Mouse (Mus musculus) lung, postnatal 10 days (tissue): ENCODE measurements around the gene Cbx4.

ENCODE experiments used
- DNase-seq: peaks from one replicate; pipeline ENCODE4 v3.0.0; 2021

The Cbx4 gene

DNA sequence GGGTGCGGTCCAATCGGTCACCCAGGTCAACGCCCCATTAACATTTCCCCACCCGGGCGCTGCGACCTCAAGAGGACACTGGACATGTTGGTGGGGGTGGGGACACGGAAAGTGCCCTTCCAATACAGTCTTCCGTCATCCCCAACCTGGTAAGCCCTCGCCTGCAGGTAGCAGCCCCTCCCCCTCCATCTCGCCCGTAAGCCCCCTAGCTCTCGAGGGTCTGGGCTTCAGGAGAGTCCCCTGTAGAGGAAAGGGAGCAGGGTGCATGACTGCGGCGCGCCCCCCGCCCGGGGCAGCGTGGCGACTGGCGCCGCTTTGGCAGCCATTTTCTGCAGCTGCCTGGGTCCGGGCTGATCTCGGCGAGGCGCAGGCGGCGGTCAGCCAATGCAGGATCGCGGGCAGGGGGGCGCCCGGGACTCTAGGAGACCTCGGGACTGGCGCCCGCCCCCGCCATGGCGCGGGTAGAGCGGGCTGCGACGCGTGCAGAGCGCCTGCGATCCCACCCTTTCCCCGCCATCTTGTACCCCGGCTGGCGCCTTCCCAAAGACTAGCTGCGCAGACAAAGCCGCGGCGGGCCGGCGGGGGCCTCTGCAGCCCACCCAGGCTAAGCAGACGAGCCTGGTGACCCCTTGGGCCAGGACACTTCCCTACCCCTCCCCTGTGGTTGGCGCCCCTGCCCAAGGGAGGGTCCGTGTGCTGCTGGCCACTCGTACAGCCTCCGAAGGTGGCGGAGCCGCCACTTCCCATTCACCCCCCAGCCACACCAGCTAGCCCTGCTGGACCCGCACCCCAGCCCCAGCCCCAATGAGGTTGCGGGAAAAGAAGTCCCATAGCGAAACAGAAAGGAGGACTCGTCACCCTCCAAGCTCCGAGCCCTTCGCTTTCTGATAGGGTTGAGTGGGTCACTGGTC, 29.5 kb downstream of the Cbx4 start:
- DNase-seq = peak; percentile 73

DNA sequence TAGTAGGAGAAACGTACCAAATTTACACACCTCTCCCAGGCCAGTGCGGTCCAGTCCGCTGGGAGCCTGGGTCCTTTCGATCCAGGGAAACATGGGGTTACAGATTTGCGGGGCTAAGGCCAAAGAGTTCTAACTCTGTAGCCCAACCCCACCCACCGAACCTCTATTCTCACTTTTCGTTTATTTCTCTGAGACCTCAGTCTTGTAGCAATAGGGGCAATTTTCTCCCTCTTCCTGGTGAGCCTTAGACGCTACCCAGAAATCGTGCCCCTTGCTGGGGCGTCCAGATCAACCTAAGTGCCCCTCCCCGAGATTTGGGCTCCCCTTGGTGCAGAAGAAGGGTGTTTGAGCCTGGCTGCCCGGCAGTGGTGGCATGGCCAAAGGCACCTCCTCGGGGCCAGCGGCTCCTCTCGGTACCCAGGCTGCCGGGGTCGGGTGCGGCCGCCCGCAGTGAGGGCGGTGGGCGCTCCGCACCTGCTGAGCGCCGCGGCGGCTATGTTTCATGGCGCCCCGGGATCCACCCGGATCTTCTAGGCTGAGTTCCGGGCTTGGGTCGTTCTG, 30.4 kb downstream of the Cbx4 start:
- no peak for DNase-seq

DNA sequence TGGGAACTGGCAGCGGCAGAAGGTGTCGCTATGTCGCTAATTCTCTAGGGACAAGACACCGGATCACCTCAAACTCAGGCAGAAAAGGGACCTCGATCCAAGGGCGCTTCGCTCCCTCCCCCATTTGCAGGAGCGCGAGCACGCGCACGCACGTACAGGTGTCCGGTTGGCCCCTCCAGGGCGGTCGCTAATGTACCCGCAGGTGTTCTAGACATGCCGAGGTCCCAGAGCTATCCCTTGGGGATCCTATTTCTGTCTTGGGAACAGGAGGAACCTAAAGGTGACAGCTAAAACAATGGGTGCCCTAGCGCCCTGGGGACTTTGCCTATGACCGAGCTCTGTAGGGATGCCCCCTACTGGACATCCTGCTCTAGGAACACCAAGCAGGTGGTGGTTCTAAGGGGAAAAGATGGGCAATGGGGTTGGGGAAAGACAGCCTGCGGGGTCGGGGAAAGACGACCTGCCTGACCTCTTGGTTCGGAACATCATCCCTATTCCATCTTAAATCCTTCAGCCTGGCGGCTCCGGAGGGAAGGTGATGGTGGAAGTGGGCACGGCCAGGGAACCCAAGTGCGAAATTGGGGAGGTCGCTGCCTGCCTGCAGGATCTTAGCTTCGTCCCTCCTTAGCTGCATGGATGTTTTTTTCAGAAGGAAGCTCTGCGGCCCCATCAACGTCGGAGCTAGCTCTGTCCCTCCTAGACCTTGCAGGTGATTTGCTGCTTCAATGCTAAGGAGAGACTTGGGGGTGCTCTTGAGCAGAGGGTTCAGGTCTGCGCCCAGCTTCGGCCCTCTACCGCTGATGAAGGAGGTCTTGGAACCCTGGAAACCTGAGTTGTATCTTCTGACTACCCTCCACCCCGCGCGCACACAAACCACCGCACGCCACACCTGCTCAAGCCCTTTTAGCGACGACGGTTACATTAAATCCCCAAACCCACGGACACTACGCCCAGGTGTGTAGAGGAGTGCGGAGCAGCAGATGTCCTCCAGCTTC, 31.4 kb downstream of the Cbx4 start:
- DNase-seq = peak; percentile 56

DNA sequence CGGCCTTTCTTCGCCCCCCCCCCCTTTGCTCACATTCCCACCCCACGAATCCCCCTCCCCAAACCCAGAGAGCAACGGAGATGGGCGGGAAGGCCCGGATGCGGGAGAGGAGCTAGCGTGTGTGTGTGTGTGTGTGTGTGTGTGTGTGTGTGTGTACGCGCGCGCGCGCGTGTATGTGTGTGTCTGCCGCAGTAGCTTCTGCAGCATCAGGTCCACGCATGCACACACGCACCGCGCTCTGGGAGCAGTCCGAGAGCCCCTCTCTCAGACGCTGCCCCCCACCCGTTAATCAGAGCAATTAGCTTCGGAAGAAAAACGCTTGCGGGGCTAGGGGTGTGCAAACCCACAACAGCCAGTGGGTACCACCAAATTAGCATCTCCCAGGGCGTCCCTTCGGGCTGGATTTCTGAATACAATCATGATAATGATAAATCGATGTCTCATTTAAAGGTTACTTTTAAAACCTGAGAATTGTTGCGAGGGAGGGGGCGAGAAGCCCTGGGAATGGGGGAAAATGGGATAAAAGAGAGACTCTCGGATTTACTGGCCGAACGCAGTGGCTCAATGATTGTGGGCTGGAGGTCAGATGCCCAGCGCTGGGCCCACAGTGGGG, 32.2 kb downstream of the Cbx4 start:
- no peak for DNase-seq

DNA sequence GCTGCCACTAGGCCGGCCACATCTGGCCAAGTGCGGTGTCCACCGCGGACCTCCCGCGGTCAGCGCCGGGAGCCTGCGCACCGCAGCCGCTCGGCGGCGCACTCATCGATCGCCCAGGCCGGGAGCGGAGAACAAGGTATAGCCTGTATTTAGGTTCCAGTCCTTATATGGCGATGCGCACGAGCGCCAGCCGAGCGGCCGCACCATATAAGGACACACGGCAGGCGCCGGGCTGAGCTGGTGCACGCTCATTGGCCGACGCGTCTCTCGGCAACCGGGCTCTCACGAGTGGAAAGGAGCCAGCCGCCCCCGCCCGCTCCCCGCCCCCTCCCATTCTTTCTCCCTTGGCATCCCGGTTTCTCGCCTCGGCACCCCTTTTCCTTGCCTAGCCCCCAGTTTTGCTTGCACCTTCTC, 32.8 kb downstream of the Cbx4 start:
- peak; percentile 76 for DNase-seq

DNA sequence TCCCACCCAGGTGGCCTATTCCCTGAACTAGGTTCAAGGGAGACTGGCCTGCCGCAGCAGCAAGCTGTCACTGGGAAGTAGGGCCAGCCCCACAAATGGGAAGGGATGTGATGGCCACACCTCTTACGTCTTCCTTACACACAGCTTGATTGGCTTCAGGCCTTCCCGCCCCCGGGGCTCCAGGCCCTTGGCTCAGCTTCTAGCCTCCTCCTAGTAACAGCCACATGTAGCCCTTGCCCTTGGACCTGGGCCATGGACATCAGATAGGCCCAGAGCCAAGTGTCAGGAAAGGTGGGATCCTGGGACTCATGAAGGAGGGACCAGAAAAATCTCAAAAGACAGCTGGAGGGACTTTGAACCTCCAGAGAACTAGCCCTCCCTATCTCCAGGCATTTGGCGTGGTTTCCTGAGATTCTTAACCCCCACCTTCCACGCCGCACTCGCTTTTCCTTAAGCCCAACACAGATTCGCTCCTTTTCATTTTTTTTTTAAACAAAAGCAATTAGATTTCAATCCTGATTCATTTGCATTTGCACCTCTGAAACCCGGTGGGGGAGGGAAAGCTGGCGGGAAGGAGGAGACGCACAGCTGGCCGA, 33.3 kb downstream of the Cbx4 start:
- DNase-seq = peak; percentile 64

DNA sequence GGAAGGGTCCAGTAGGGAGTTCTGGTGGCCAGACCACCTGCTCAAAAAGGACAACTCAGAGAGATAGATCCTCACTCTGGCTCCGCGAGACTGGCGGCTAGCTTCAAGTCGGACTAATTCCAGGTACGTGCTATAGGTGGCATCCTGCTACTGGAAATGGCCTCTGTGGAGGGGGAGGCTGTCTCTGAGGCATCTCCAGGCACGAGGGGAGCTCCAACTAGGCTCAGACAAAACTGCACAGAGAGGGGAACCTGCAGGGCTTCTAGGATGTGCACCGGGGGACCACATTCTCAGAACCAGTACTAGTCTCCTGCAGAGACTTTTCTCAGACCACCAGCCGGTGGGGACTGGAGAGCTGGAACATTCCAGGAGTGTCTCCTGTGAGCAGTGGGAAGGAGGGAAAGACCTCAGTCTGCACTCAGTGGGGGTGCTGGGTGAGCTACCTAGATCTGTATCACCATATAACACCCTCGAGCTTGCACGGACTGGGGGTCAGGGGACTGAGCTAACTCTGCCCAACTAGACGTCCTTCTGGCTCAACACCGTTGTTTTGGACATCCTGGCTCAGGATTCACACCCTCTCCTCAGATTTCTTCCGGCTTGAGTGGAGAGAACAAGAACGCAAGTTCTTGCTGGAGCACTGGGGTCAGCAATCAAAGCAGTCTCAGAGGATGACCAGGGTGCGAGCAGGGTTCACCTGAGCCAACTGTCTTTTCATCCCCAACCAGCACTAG, 33.9 kb downstream of the Cbx4 start:
- no peak for DNase-seq

DNA sequence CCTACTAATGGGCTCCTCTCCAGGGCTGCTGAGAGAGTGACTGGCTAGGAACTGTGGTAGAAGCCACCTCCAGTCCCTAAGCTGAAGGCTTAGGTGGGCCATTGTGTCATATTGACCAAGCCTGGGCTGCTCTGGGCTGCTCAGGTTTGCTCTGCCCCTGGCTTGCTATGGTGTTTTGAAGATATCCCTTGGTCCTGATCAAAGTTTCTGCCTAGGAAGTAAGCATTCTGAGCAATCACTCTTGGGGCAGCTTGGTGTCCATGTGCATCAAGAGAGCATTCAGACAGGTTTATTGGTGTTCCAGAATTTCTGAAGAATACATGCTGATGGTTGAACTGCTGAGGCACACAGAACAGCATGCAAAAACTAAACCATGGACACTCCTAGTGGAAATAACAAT, 34.6 kb downstream of the Cbx4 start:
- no peak for DNase-seq

DNA sequence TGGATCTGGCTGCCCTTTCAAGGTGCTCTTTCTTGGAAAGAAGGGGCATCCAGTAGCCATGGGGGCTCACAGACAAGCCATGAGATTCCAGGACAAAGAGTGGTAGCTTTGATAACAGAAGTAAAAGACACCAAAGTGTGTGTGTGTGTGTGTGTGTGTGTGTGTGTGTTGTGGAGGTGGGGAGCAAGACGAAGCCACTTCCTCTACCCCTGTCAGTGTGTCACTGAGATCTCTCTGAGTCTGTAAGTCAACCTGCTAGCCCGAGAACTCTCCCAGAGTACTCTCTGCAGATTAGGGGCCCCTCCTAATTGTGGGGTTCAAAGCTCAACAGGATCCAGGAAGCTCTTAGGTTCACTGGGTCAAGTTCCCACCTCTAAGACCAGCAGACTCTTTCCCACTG, 35.7 kb downstream of the Cbx4 start:
- no peak for DNase-seq

DNA sequence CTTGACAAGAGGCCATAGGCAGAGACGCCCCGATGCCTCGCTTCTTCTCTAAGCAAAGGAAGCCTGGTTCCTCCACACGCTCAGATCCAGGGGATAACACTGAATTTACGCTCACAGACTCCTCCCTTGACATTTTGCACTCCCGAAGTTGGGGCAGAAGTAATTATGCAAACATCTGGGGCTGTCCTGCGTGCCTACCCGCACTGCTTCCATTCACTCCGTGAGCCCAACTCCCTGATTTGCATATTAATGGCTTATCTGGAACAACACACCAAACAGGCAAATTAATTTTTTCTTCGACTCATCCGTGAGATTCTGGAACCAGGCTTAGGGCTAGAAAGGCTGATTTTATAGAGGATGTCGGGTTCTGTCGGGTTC, 37.9 kb downstream of the Cbx4 start:
- no peak for DNase-seq

DNA sequence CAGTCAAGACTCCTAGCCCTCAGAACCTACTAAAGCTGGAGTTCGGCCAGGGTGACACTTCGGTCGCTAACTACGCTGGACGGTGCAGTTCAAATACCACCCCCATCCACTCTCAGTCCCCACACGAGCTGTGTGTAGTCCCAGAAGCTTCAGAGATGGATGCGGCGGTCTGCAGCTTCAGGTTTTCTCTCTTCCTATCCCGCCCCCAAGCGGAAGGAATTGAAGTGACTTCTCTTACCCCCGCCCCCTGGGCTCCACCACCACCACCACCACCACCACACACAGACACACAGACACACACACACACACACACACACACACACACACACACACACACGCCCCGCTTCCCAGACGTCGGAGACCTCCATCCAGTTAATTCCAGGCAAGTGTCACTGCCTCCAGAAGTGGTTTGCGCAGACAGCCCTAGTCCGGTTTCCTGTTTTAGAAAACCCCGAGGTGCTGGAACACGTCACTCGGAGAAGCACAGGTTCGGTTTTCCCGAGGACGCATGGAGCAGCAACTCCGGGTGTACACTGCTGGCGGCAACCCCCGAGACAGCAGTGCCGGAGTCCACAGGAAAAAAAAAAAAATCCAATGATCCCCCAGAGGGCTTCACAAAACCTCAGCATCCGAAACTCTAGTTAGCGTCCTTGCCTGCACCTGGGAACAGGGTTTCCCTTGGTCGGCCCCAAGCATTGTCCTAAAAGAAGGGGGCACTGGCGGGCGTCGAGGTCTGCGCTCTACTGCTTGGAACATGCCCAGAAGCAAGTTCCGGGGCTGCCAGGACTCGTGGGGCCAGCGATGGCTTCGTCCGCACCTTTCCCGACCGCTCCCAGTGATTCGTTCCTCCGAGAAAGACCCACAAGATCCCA, 38.5 kb downstream of the Cbx4 start:
- peak; percentile 68 for DNase-seq

DNA sequence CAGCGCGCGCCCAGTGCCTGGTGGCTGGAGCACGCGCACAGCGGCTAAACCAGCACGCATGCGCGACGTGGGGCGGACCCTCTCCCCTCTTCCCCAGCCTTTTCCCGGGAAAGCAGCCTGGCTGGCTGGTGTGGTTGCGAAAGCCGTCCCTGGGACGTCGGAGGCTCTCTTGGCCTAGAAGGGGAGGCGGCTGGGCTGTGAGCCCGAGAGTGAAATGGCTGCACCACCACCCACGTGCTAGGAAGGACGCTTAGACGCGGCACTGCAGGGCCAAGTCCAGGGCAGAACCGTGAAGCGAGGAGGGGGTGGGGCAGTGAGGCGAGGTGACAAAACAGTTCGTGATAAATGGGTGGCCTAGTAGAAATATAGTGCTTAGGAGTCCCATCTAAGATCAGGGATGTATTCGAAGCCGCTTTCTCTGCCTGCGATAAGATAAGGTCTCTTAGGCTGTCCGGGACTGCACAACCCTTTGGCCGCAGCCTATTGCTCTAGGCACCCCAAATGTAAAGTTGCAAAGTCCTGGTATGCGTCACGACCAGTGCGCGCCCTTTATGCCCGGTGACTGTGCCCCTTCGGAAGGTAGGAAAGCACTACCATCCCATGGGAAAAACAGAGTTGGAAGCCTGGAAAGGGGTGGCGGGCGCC, 39.3 kb downstream of the Cbx4 start:
- DNase-seq = peak; percentile 85

DNA sequence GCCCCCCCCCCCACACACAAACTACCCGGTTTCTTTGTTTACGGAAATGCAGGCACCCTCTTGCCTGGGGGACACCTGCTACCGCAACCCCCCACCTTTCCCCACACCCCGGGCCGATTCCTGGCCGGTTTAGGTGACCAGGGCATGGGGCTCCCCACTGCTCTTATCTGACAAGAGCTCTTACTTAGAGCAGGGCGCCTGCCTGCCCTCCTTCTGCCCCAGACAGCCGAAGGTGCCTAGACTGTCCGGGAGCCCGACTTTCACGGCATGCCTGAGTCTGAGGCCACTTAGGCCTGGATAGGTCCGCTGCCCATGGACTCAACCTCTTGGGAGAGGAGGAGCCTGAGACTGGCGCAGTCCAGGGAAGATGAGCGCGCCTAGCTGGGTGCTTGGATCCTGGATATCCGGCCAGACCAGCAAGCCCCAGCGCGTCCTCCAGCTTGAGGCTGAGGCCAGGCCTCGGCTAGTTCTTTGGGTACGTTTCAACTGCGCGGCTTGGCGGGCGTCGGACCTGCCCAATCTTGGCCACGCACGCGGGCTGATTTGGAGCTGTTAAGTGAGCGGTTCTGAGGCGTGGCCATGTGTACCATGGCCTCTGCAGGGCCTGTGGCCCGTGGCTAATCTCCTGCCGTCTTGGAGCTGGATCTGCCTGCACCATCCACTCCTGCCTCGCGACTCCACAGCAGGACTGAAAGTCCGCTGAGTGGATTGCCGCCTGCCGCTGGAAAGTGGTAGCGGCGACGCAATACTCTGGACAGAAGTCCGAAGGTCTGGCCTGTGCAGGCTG, 41.3 kb downstream of the Cbx4 start:
- peak; percentile 70 for DNase-seq

DNA sequence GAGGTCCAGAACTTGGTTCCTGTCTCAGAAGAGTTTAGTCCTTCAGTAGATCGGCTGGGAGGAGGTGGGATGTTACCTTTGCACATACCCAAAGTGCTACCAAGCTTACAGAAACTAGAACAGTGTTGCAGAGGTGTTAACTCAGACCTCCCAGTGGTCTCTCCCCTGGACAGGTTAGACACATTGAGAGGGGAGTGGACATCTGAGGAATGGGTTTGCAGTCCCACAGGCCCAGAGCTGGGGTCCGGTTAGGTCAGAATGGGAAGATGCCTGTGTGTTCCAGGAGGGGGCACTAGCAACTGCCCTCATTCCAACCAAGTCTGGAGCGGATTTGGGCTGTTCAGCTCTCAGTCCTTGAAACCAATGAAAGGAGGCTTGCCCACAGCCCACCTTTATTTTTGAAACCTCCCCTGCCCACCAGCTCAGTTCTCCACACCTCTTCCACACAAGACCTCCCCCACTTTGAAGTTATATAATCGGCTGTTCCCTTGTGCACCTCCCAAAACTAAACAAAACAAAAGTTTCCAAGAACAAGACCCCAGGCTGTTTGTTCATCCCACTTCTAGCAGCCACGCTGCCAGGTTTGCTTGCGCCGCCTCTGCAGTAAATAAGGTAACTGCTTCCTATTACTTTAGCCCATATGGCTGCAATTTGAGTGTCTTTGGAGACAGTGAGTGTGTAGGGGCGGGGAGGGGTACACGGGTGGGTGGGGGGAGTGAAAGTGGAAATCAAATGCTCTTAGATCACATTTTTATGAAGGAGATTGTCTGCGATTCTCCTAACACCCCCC, 42.1 kb downstream of the Cbx4 start:
- peak; percentile 54 for DNase-seq

DNA sequence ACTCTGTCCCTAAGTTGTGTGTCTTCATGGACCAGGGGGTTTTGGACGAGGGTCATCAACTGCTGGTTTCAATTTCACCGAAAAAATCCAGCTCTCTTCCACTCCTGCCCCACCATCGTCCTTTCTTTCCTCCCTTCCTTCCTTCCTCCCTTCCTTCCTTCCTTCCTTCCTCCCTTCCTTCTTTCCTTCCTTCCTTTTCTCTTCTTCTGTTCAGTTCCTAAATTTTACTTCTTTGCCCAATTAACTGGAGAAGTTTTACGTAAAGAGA, 42.8 kb downstream of the Cbx4 start:
- DNase-seq = no peak

DNA sequence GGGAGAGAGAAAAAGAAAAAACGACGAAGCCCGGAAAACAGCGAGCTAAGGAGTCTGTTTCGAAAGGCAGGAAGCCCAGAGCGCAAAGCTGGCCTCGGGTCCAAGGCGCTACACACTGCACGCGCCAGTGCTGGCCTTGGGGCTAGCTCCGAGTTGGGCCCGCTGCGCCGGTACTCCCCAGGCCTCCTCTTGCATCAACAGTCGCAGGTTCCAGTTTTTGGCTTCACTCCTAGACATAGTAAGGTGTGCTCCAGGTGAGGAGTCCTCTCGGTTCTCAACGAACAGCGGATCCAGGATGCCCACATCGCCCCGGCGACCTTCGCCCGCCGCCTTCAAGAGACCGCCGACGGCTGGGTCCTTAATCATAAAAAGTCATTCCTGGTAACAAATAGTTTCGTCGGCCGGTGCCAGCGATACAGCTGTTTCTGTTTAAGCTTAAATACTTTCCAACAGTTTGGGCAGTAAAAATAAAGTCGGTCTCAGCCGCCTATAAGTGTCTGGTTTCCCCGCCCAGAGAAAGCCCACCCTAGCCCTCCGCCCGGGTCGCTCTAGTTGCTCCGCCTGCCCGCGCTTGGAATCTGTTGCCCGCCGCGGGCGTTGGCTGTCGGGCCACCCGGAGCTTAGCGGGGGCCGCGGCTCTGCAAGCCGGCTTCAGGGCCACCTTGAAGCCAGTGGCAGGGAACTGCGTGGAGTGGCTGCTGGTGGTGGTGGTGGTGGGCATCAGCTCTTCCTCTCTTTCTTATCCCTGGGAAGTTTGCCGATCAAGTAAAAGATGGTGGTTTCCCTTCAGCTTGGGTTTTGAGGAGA, 43.4 kb downstream of the Cbx4 start:
- DNase-seq = no peak

DNA sequence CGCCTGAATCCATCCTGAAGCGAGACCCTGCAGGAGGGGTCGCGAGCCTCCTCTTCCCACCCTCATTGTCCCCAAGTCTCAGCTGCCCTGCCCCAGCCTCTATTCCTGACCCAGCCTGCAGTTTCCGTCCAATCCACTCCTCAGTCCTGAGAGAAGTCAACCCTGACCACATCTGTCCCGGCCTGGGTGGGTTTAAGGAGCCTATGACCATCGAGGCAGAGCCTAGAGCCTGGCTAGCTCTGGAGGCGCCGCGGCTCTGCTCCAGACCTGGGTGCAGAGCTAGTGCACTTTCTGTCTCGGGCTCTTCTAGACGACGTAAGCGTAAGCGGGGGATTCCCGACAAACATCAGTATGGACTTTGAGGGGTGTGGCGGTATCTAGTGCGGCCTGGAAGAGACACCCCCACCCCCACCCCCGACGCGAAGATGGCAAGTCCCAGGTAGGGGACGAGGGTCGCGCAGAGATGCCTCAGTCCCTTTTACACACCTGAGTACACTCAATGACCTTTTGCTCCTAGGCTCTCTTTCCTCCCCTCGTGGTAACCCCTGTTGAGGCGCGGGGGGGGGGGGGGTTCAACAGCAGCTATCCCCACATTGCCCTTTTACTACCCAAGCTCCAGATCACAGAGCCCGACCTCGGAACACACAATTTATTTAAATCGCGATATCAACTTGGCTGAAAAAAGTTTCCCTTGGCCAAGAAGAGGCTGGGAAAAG, 44.1 kb downstream of the Cbx4 start:
- DNase-seq = no peak
